Mouse (Mus musculus) hindbrain, postnatal 0 days (tissue): Measurements from ENCODE around the gene Gpr31b. TPM values are rescaled to one million over a fixed set of nuclear protein-coding genes. Genes with fewer than 3 reads are reported as not detected.
"Not testable (repeated sequence)": the region's sequence is repeated elsewhere in the genome, so short reads cannot be mapped to it uniquely, and the experiment has no call there.

Experiments
- ATAC-seq: fragments of 200-750 bp; cut with Nextera tagmentation; 2 replicates; pipeline ENCODE4 v1.8.0; 2017; ENCODE audit warnings: mild to moderate bottlenecking, moderate TSS enrichment, moderate library complexity
- DNase-seq: peaks from one replicate; pipeline ENCODE4 v3.0.0-alpha.2; 2015; ENCODE audit warnings: low spot score
- H3K27ac ChIP-seq: fragments of 300-500 bp; sonication (generic); 2 replicates; pipeline ENCODE4 v1.5.1; 2014; ENCODE audit warnings: mild to moderate bottlenecking
- H3K27me3 ChIP-seq: fragments of 300-500 bp; sonication (generic); 2 replicates; pipeline ENCODE4 v1.6.1; 2014; ENCODE audit warnings: low read length, mixed read lengths; ENCODE audit not compliant: insufficient read depth
- H3K36me3 ChIP-seq: fragments of 300-500 bp; sonication (generic); 2 replicates; pipeline ENCODE4 v1.6.1; 2014; ENCODE audit warnings: low read length, mixed read lengths; ENCODE audit not compliant: insufficient read depth
- H3K4me1 ChIP-seq: fragments of 300-500 bp; sonication (generic); 2 replicates; pipeline ENCODE4 v1.6.1; 2014; ENCODE audit warnings: antibody characterized with exemption, low read length, mixed read lengths; ENCODE audit not compliant: insufficient read depth
- H3K4me2 ChIP-seq: fragments of 300-500 bp; sonication (generic); 2 replicates; pipeline ENCODE4 v1.6.1; 2014; ENCODE audit warnings: low read depth, mild to moderate bottlenecking, low read length, moderate library complexity, mixed read lengths
- H3K4me3 ChIP-seq: fragments of 300-500 bp; sonication (generic); 2 replicates; pipeline ENCODE4 v1.5.1; 2014; ENCODE audit warnings: low read length
- H3K9ac ChIP-seq: fragments of 300-500 bp; sonication (generic); replicated peaks from 2 replicates; pipeline ENCODE4 v1.6.1; 2014; ENCODE audit warnings: mild to moderate bottlenecking, low read length, moderate library complexity, mixed read lengths
- H3K9me3 ChIP-seq: fragments of 300-500 bp; sonication (generic); 2 replicates; pipeline ENCODE4 v1.6.1; 2016; ENCODE audit warnings: low read length, mixed read lengths
- CTCF ChIP-seq: IDR thresholded peaks from 2 replicates; pipeline ENCODE4 v1.5.1; 2016; ENCODE audit warnings: antibody characterized with exemption, control low read depth, low read depth
- WGBS: fragments of 180-500 bp; shearing (Covaris S2); extraction: QIAGEN DNeasy Blood & Tissue Kit; methylation state at CpG from one replicate; pipeline ENCODE4 v1.1.7; 2014; 5-methylcytosine and 5-hydroxymethylcytosine counted together
- polyA plus RNA-seq: library from polyadenylated mRNA; unstranded; fragments of >200 nt; fragmentation: Nextera tagmentation; extraction: Ambion mirVana; gene quantifications from 2 replicates; pipeline ENCODE4 v1.2.1, GENCODE M21; 2015
- total RNA-seq: library from RNA; depleted of rRNA; stranded (reverse); fragments of >200 nt; gene quantifications from 2 replicates; pipeline ENCODE4 v1.2.3, GENCODE M21; 2014; rRNA removed

The Gpr31b gene
- total and polyA plus RNA-seq, 2 experiments from 2014 or later, result 0.73 TPM; not detected in 1

- no peaks in the 10 kb centered on the region for H3K9me3 ChIP-seq
- no peak for TF ChIP-seq CTCF
- ATAC-seq, result no peak
- H3K4me2 ChIP-seq, result peak overlapping the region; percentile 91
- H3K36me3 ChIP-seq, result peaks cover 2% of the 10 kb centered on the region; the same call in 1 of the 2 replicates
- peak overlapping the region; percentile 82 for H3K4me3 ChIP-seq
- peak overlapping the region; percentile 91 for H3K27ac ChIP-seq
- 0 out of 2 replicates have a peak, but pooled peaks cover 3% of the 10 kb centered on the region for H3K4me1 ChIP-seq
- no peak for DNase-seq
- WGBS, result 47% methylated on average over 5 of the region's 5 CpGs
- H3K27me3 ChIP-seq, result no peaks in the 10 kb centered on the region
- peak overlapping the region; percentile 35; the same call in 1 of the 2 replicates for H3K9ac ChIP-seq
These were observed 45.1 kb downstream of the Gpr31b start for GRCm38 (mm10) chr17:13006984-13007383.

DNA sequence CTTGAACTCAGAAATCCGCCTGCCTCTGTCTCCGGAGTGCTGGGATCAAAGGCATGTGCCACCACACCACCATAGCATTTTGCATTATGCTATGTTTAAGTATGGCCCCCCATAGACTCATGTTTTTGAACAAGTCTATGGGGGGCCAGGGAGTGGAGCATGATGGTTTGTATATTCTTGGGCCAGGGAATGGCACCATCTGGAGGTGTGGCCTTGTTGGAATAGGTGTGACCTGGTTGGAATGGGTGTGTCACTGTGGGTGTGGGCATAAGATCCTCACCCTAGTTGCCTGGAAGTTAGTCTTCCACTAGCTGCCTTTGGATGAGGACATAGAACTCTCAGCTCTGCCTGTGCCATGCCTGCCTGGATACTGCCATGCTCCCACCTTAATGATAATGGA is 45.5 kb downstream of the Gpr31b start, which contains the start of gene Sod2:
Gene Sod2 (plus strand): TSS at position 301 of the 400 bp plus-strand sequence.
- DNase-seq, H3K4me1 ChIP-seq, ATAC-seq, H3K36me3 ChIP-seq, H3K27me3 ChIP-seq, H3K9me3 ChIP-seq: not testable (repeated sequence)
- H3K4me2 ChIP-seq, result peak within 1 kb of the TSS; percentile 91
- H3K27ac ChIP-seq, result peak within 1 kb of the TSS; percentile 91
- peak within 1 kb of the TSS; percentile 86 for H3K9ac ChIP-seq
- WGBS, result 92% methylated on average over 2 of the region's 2 CpGs
- peak within 1 kb of the TSS; percentile 82 for H3K4me3 ChIP-seq

DNA sequence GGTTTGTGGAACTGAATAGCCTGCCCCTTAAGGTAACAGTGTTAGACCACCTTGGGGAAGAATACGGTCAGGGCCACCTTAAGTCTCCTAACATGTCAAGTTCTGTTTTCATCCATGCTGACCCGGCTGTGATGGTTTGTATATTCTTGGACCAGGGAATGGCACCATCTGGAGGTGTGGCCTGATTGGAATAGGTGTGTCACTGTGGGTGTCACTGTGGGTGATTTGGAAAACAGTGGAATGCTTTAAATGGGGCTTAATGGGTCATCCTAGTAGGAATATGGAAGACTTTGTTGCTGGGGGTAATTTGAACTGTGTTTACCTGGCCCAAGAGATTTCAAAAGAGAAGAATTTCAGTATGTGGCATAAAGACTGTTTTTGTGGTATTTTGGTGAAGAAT is 47.7 kb downstream of the Gpr31b start:
- 84% methylated on average over 2 of the region's 2 CpGs for WGBS
- not testable (repeated sequence) for H3K4me3 ChIP-seq, DNase-seq

DNA sequence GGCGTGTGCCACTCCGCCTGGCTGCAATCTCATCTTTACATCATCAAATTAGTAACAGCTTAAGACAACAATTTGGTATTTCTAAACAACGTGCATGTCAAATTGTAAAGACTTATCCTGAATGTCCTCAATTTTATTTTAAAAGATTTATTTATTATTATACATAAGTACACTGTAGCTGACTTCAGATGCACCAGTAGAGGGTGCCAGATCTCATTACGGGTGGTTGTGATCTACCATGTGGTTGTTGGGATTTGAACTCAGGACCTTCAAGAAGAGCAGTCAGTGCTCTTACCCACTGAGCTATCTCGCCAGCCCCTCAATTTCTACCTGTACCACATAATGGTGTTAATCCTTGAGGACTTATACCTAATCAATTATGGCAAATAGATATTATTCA is 49.9 kb downstream of the Gpr31b start:
- H3K27ac ChIP-seq, H3K4me2 ChIP-seq, ATAC-seq, H3K4me3 ChIP-seq, H3K27me3 ChIP-seq, DNase-seq, H3K9me3 ChIP-seq, H3K36me3 ChIP-seq, H3K9ac ChIP-seq, H3K4me1 ChIP-seq: not testable (repeated sequence)
- 95% methylated on average over 5 of the region's 5 CpGs for WGBS

More for the DNA sequence above, 47.7 kb downstream of the Gpr31b start:
- not testable (repeated sequence) for H3K9ac ChIP-seq, H3K9me3 ChIP-seq, H3K27ac ChIP-seq, H3K4me1 ChIP-seq, H3K36me3 ChIP-seq, H3K27me3 ChIP-seq, ATAC-seq, H3K4me2 ChIP-seq

Other genes with a start within 250 kb of the Gpr31b start
- 0.10 TPM in 1 of 2 replicates, not detected in the other for gene Mas1, start 184.2 kb downstream of the Gpr31b start, total RNA-seq
- gene Mas1, start 184.2 kb downstream of the Gpr31b start, polyA plus RNA-seq, result 0.19 and 0.32 TPM in 2 replicates
- gene Mrgprh, start 176.3 kb downstream of the Gpr31b start, total RNA-seq, result not detected in 2 replicates
- gene Mrgprh, start 176.3 kb downstream of the Gpr31b start, polyA plus RNA-seq, result not detected in 2 replicates
- 0.94 and 2.4 TPM in 2 replicates for gene Pnldc1, start 142.1 kb downstream of the Gpr31b start, total RNA-seq
- 1.8 and 2.0 TPM in 2 replicates for gene Pnldc1, start 142.1 kb downstream of the Gpr31b start, polyA plus RNA-seq
- 310 and 510 TPM in 2 replicates for gene Tcp1, start 136.6 kb downstream of the Gpr31b start, total RNA-seq
- gene Tcp1, start 136.6 kb downstream of the Gpr31b start, polyA plus RNA-seq, result 350 TPM in 2 replicates
- gene Mrpl18, start 136.0 kb downstream of the Gpr31b start, total RNA-seq, result 34.1 and 46.9 TPM in 2 replicates
- 116 and 123 TPM in 2 replicates for gene Mrpl18, start 136.0 kb downstream of the Gpr31b start, polyA plus RNA-seq
- gene Acat3, start 111.7 kb downstream of the Gpr31b start, total RNA-seq, result 0.36 and 0.94 TPM in 2 replicates
- gene Acat3, start 111.7 kb downstream of the Gpr31b start, polyA plus RNA-seq, result 0.75 and 0.91 TPM in 2 replicates
- 155 and 161 TPM in 2 replicates for gene Acat2, start 91.5 kb downstream of the Gpr31b start, total RNA-seq
- 212 and 215 TPM in 2 replicates for gene Acat2, start 91.5 kb downstream of the Gpr31b start, polyA plus RNA-seq
- 48.9 and 54.2 TPM in 2 replicates for gene Wtap, start 58.1 kb downstream of the Gpr31b start, total RNA-seq
- gene Wtap, start 58.1 kb downstream of the Gpr31b start, polyA plus RNA-seq, result 123 and 126 TPM in 2 replicates
- 229 and 295 TPM in 2 replicates for gene Sod2, start 45.5 kb downstream of the Gpr31b start, total RNA-seq
- 149 and 155 TPM in 2 replicates for gene Sod2, start 45.5 kb downstream of the Gpr31b start, polyA plus RNA-seq
- 0.18 TPM in 1 of 2 replicates, not detected in the other for gene Tcp10b, start 8.8 kb upstream of the Gpr31b start, total RNA-seq
- 0.28 and 0.31 TPM in 2 replicates for gene Tcp10b, start 8.8 kb upstream of the Gpr31b start, polyA plus RNA-seq
- not detected in 2 replicates for gene Unc93a, start 79.5 kb upstream of the Gpr31b start, total RNA-seq
- gene Unc93a, start 79.5 kb upstream of the Gpr31b start, polyA plus RNA-seq, result 0.08 TPM in 1 of 2 replicates, not detected in the other
- gene Smok2a, start 168.9 kb upstream of the Gpr31b start, total RNA-seq, result not detected in 2 replicates
- not detected in 2 replicates for gene Smok2a, start 168.9 kb upstream of the Gpr31b start, polyA plus RNA-seq
- not detected in 2 replicates for gene Smok2b, start 178.0 kb upstream of the Gpr31b start, total RNA-seq
- gene Smok2b, start 178.0 kb upstream of the Gpr31b start, polyA plus RNA-seq, result not detected in 2 replicates